In genomic region chr14:47551668-47552067, GRCm38 (mm10) we compare ENCODE assay signal across 18 mouse cellular contexts.
"Had no signal": no experiment of that assay in that cellular context is flagged by ENCODE, and none has a peak within 500 bp of the region (broad histone marks: within the 10 kb centered on the region; RNA-seq: fewer than 3 reads in every experiment).

No protein-coding gene starts in this region.

- H3K27me3 ChIP-seq: lung, embryonic 15.5 days; megakaryocyte, embryonic 14.5 days; midbrain, embryonic 13.5 days; midbrain, embryonic 15.5 days; neural tube, embryonic 12.5 days; stomach, embryonic 15.5 days had no signal

- H3K9me3 ChIP-seq: lung, embryonic 15.5 days; megakaryocyte, embryonic 14.5 days; midbrain, embryonic 13.5 days; midbrain, embryonic 15.5 days; neural tube, embryonic 12.5 days; stomach, embryonic 15.5 days had no signal

- H3K9ac ChIP-seq: liver, embryonic 14.5 days; lung, embryonic 15.5 days; midbrain, embryonic 13.5 days; midbrain, embryonic 15.5 days; neural tube, embryonic 12.5 days; stomach, embryonic 15.5 days had no signal

- DNase-seq: lung, adult 2 months; lung, postnatal 14 days; lung, postnatal 36 days; right cerebral cortex, postnatal 14 days; thymus, adult 2 months; thymus, postnatal 25 days; thymus, postnatal 4 days had no signal

- ATAC-seq: lung, postnatal 0 days; midbrain, embryonic 13.5 days; midbrain, embryonic 15.5 days had no signal

- H3K4me1 ChIP-seq: lung, embryonic 15.5 days; megakaryocyte, embryonic 14.5 days; midbrain, embryonic 13.5 days; midbrain, embryonic 15.5 days; neural tube, embryonic 12.5 days; stomach, embryonic 15.5 days had no signal

- H3K27ac ChIP-seq: liver, embryonic 14.5 days; lung, embryonic 15.5 days; macrophage; midbrain, embryonic 13.5 days; midbrain, embryonic 15.5 days; neural tube, embryonic 12.5 days; stomach, embryonic 15.5 days; stomach, postnatal 0 days had no signal

- H3K4me3 ChIP-seq: lung, embryonic 15.5 days; megakaryocyte, embryonic 14.5 days; midbrain, embryonic 13.5 days; midbrain, embryonic 15.5 days; neural tube, embryonic 12.5 days; stomach, embryonic 15.5 days had no signal

- H3K4me2 ChIP-seq: lung, embryonic 15.5 days; midbrain, embryonic 11.5 days; midbrain, embryonic 13.5 days; midbrain, embryonic 15.5 days; neural tube, embryonic 12.5 days; stomach, embryonic 15.5 days had no signal
